Mouse (Mus musculus): ENCODE results near the gene Kcnj8.
"Not testable (repeated sequence)": the region's sequence is repeated elsewhere in the genome, so short reads cannot be mapped to it uniquely, and the experiment has no call there.

Gene Kcnj8

DNA sequence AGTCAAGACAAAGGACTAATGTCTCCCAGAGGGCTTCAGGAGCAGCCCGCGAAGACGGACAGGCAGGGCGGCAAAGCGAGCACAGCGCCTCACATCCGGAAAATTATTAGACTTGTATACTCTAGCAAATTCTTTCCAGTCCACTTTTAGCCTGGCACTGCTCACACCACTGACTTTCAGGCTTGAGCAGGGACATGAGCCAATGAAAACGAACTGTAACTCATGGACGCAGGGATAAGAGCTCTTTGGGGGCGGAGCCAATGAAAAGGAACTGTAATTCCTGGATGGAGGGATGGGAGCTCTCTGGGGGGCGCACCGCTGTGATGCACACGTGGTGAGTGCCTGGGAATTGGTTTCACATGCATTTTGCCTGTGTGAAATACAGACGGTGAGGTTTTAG lies 26.3 kb downstream of the Kcnj8 start:
- DNase-seq, result no peak

DNA sequence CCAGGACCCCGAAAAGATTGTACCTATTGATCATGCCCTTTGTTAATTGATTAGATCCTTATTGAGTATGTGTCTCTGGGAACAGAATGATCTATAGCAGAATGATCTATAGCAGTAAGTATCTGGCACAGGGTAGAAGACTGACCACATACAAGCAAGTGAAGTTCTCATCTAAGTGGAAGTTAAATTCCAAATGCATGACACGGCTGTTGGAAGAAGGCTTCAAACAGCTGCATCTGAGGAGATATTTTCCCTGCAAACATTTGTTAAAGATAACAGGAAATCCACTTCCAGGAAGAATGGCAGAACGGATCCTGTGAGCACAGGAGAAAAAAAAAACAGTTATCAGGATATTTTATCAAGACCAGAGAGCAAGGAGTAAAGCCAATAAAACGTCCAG lies 27.8 kb downstream of the Kcnj8 start:
- DNase-seq, result no peak

DNA sequence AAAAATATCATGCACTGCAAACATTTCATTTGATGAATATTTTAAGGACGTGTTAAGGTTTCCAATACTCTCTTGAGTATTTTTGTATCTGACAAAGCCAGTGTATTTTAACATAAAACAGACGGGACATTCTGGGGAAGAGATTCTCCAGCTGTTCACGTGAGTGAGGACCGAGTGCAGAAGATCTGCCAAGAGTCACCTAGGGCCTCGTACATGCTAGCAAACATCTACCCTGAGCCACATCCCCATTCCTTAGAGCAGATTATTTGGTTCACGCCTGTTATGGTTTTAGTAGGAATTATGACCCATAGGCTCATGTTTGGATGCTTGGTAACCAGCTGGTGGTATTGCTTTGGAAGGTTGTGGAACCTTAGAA lies 28.6 kb downstream of the Kcnj8 start:
- no peak for DNase-seq

DNA sequence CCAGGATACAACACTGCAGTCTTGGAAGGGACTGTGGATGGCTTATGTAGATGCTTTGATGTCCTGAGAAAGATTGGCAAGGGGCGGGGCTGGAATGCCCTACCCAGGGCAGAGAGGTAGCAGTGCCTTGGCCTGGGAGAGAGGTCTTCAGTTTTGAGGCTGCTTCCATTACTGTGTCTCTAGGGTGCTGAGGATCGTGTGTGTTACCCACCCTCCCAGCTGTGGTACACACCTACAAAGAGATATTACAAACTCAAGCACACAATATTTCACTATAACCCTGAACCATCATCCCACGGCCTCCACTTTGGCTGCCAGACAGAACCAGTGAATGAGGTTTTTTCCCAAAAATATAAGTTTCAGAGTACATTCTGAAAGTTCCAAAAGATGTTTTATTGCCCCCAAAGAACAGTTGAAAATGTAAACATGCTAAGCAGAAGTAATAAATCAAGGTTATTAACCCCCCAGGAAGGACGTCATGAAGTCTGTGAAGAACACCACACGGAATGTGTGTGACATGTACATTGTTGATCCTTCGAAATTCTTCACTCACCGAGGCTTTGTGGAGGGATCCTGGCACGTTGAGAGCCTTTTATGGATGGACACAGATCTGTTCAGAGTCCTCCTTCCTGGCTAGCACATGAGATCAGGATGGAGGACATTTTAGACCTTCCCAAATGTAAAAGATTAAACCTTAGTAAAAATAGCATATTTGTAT lies 29.2 kb downstream of the Kcnj8 start:
- DNase-seq, result no peak

DNA sequence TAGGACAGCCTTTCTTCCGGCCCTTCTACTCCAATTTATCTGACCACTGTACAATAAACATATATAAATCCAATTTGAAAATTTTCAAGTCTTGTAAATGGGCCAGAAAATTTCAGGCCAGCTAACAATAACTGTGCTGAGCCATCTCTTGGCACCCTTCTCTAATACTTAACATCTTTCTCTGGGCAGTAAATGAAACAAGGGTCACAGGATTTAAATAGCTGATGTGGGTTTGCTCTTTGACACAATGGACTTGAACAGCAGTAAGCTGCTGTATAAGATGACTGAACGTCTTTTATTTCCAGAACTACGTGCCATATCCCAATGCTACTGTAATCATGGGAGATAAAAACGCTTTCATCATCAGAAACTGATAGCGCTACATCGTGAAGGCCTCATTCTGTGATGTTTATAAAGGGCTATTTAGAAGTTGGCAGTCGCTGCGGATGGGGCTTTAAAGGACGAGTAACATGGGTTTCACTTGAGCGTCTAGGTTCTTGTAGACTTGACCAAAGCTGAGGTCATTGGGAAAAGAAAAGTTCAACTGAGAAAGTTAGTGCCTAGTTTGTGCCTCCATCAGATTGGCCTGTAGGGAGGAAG lies 30.8 kb downstream of the Kcnj8 start:
- DNase-seq, result no peak

DNA sequence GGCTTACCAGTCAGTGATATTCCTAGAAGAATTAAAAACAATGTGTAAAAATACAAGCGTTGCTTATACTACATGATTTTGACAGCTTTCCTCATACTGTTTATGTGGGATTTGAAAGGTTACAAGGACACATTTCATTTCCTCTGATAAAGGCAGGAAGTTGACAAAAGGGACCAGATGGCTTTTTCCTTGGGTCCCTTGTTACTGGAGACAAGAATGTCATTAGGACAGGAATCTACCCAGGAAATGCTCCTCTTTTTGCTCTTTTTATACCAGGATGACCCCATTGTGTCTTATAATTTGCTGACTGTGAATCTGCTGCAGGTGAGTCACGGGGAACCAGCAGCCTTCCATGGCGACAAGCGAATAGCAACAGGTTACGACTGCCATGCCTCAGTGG lies 31.3 kb downstream of the Kcnj8 start:
- DNase-seq, result no peak

DNA sequence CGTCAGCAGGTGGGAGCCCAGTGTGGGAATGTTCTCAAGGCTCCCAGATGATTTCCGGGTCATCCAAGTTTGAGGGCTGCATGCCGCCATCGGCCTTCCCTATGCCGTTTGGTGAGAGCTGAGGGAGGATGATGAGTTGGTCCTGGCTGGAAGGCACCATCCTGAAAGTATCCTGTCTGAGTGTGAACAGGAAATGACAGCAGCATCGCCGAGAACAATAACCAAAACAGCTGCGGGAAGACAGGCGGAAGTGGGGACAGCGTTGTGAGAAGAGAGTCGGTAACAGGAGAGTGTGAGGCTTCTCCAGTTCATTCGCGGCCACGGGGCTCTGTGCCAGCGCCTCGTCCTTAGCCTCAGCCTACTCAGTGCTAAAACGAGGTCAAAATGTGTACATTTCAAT lies 32.9 kb downstream of the Kcnj8 start:
- peak; percentile 68 to 78 for DNase-seq

DNA sequence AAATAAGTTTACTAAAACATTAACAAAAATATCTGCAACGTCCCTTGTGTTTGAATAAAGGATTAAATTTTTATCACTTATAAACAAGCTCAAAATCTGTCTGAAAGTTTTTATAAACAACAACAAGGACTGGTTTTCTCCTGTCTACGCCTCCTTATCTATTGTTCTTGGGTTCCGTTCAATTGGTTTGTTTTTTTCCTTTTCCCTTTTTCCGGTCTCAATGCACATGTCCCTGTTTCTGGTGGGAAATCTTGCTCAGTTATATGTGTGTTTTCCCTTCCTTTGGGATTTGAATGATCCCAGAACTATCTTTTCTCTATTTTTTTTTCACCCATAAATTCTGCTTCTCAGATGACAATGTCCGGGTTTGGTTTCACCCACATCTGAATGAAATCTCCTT lies 38.0 kb downstream of the Kcnj8 start:
- DNase-seq, result no peak

DNA sequence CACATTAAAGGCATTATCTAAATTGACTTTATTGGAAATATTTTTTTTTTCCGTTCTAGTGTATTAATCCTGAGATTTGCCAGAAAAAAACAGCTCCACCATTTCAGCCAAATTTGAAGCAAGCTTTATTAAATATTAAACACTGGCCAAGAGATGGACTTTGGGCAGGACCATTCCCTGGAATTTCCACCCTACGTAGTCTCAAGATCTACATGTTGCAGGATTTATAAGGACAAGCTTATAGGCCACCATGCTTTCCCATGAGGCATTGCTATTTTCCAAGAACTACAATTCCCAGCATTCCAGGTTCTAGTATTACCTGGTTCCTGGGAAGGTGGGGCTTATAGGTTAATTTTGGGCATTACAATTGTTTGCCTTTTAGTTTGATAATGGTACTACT lies 38.7 kb downstream of the Kcnj8 start:
- DNase-seq, result no peak

DNA sequence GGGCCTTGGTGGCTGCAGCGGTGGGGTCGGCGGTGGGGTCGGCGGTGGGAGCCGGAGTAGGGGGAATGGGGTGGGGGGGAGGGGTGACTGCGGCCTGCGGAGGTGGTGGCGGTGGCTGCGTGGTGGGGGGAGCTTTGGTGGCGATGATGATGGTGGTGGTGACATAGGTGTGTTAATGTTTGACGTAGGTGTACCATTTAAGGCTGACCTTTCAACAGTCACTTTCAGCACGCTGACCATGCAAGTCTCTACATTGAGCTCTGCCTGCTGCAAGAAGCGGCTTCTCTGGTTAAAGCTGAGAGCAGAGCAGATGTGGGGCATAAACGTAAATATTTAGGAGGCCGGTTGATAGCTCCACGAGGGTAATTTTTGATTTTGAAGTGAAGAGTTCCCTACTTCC lies 39.3 kb downstream of the Kcnj8 start:
- no peak for DNase-seq

DNA sequence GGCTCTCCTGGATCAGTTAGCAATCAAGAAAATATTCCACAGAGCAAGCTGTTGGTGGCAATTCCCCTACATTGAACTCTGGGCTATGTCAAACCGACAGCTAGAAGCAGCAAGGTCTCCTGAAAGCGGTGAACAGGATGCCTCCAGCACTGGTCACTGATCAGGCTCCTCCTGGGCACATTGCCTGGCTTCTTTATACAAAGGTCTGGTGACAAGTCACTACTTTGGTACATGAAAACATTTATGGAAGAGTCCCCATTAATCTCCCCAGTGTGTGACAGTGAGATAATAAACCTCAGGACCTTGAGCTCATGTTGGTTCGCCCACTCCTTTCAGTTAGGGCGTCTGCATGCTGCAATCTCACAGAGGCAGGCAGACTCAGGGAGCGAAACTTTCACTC lies 41.0 kb downstream of the Kcnj8 start:
- DNase-seq, result no peak

DNA sequence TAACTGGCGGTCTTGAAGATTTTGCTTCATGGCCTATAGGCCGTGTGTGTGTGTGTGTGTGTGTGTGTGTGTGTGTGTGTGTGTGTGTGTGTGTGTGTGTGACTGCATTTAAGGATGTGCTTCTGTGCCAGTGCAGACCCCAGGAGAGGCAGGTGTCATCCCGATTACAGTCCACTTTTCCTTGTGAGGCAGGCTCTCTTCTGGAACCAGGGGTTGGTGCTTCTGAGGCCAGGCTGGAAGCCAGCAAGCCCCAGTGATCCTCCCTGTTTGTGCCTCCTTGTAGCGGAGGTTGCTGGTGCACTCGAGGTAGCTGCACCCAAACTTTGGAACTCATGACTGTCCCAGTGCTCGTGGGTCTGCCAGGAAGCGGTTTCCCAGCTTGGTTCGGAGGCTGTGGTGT lies 41.7 kb downstream of the Kcnj8 start:
- no peak for DNase-seq

DNA sequence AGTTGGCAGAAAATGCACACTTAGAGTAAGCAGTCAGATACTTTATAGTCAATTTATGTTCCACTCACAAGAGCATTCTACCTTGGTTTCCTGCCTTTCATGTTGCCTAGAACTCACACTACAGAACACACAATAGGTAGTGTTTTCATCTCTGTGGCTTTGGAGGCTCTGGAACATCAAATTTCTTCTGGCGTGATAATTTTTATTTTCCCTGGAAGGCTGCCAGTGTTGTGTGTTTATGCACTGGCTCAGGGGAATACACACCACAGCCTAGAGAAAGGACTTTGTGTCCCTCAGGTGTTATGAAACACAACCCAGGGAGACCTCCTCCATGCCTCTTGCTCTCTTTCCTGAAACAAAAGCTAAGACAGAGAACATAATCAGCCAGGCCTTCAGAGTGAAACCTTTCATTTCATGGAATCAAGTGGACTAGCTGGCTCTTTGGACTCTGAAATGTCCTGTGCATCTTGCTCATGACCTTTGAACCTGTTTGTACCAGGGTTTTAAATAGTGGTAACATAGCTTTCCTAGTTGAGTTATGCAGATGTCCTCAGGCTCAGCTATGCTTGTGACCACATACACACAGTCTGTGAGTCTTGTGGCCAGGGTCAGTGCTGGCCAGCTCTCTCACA lies 43.4 kb downstream of the Kcnj8 start:
- no peak for DNase-seq

DNA sequence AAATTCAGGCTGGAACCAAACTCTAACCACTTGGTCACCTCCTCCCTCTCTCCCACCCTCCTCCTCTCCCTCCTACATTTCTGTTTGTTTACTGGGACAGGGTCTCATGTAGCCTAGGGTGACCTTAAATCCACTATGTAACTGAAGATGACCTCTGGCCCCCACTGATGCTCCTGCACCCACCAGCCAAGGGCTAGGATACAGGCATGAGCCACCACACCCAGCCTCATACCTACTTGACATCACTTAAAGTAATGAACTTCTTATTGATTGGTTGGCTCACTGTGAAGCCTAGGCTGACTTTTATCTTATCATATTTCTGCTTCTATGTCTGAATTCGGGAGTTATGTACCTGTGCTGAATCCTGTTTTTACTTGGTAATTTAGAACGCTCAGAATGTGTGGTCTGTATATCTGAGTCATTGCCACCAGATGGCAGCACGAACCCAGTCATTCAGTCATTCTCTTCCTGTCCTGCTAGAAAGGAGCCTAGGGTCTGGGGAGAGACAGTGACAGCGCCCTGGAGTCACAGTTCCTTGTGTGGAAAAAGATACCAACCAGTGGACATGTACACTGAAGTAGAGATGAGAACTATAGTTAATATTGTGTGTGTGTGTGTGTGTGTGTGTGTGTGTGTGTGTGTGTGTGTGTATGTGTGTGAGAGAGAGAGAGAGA lies 46.6 kb downstream of the Kcnj8 start:
- DNase-seq, result peak; percentile 70 to 71

DNA sequence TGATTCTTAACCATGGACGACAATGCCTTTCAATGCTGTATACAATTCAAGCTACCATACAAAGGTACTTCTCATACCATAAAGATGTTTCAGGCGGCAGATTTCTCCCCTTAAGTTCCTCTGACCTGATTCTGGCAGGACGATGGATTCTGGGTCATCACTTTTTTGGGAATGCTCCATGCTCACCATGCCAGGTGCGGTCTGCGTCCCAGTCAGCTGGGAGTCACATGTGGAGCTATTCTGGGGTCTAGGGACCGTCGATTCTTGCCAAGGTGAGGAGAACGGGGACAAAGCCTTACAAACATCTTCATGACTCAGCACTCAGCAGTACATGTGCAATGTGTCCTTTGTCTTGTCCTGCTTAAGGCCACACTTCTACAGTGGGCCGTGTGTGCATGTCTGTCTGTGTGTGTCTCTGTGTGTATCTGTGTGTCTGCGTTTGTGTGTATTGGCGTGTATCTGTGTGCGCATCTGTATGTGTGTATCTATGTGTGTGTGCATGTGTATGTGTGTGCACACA lies 49.8 kb downstream of the Kcnj8 start:
- DNase-seq, result no peak

DNA sequence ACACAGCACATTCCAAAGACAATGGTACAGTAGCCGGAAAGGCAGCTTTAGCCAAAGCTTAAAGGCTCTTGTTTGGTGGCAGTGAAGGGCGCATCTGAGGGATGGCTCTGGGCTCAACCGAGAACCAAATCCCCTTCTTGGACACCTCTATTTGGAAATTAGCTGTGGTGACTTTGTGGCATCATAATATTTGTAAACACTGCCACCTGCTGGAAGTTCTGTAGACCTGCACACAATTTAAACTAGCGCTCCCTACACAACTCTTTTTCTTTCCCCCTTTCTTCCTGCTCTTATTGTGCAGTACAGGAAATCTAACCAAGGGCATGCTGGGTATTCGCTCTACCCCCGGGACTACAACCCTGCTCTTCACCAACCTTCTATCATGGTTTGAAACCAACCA lies 52.3 kb downstream of the Kcnj8 start:
- DNase-seq, result peak in 1 of 2 experiments; percentile 16

DNA sequence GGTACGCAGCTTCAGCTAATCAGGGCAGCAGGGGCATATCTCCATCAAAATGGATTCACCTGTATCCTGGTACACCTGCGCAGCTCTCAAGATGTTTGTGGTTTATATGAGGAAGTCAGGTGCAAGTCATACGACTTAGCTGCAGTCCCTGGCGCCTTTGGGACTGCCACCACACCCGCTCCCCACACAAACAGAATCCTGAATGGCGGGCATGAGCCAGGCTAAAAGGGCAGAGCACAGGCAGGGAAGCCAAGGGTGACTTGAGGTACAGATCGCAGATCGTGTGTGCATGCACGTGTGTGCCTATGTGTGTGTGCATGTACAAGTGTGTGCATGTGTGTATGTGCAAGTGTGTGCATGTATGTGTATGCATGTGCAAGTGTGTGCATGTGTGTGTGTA lies 56.0 kb downstream of the Kcnj8 start:
- DNase-seq, result not testable (repeated sequence)

DNA sequence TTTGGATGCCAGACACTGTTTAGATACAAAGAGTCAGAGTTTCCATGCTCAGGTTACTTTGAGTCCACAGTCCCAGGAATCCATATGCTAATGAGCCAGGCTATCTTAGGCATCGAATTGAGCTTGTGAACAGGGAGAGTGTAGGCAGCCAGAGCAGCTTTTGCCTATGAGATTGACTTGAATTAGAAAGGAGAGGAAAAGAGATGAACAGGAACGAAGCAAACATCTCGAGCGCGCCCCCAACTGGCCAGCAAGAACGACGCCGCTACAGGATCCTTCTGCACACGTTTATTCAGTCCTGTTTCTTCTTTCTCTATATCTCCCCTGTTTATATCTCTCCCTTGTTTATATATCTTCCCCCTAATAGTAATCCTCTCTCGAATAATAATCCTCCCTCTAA lies 56.5 kb downstream of the Kcnj8 start:
- peak; percentile 69 to 74 for DNase-seq
